Mouse (Mus musculus) midbrain, postnatal 0 days (tissue): ENCODE measurements at regions not wholly inside any gene's neighbourhood (a gene's known extent, or its start where the extent isn't known, plus 50 kb on each side); places are given as distances from the start of the nearest gene placed in this dataset.

Source experiments
- ATAC-seq: fragments of 200-750 bp; cut with Nextera tagmentation; 2 replicates; pipeline ENCODE4 v1.8.0; 2017; ENCODE audit warnings: moderate number of reproducible peaks, mild to moderate bottlenecking, moderate TSS enrichment, moderate library complexity; ENCODE audit not compliant: low FRiP score
- DNase-seq: peaks from one replicate; pipeline ENCODE4 v3.0.0-alpha.2; 2015; ENCODE audit warnings: low spot score
- H3K27ac ChIP-seq: fragments of 300-500 bp; sonication (generic); 2 replicates; pipeline ENCODE4 v1.5.1; 2014; ENCODE audit warnings: low read depth, mild to moderate bottlenecking, low read length, mixed read lengths
- H3K27me3 ChIP-seq: fragments of 300-500 bp; sonication (generic); 2 replicates; pipeline ENCODE4 v1.6.1; 2014; ENCODE audit warnings: low read length, control low read depth, mixed read lengths; ENCODE audit not compliant: insufficient read depth
- H3K36me3 ChIP-seq: fragments of 300-500 bp; sonication (generic); 2 replicates; pipeline ENCODE4 v1.6.1; 2014; ENCODE audit warnings: low read length, control low read depth, mixed read lengths; ENCODE audit not compliant: insufficient read depth
- H3K4me1 ChIP-seq: fragments of 300-500 bp; sonication (generic); 2 replicates; pipeline ENCODE4 v1.6.1; 2014; ENCODE audit warnings: mild to moderate bottlenecking, control low read depth, antibody characterized with exemption, low read length, mixed read lengths; ENCODE audit not compliant: insufficient read depth
- H3K4me2 ChIP-seq: fragments of 300-500 bp; sonication (generic); 2 replicates; pipeline ENCODE4 v1.6.1; 2014; ENCODE audit warnings: low read depth, mild to moderate bottlenecking, low read length, mixed read lengths; ENCODE audit not compliant: poor library complexity, severe bottlenecking
- H3K4me3 ChIP-seq: fragments of 300-500 bp; sonication (generic); 2 replicates; pipeline ENCODE4 v1.5.1; 2014; ENCODE audit warnings: low read depth, mild to moderate bottlenecking, low read length, moderate library complexity
- H3K9ac ChIP-seq: fragments of 300-500 bp; sonication (generic); replicated peaks from 2 replicates; pipeline ENCODE4 v1.6.1; 2014; ENCODE audit warnings: mild to moderate bottlenecking, low read length, moderate library complexity, mixed read lengths; ENCODE audit not compliant: poor library complexity, severe bottlenecking
- H3K9me3 ChIP-seq: fragments of 300-500 bp; sonication (generic); 2 replicates; pipeline ENCODE4 v1.6.1; 2016; ENCODE audit warnings: low read length, control low read depth
- CTCF ChIP-seq: IDR thresholded peaks from 2 replicates; pipeline ENCODE4 v1.5.1; 2016; ENCODE audit warnings: antibody characterized with exemption, mild to moderate bottlenecking
- WGBS: fragments of 180-500 bp; shearing (Covaris S2); extraction: QIAGEN DNeasy Blood & Tissue Kit; methylation state at CpG from one replicate; pipeline ENCODE4 v1.1.7; 2014; 5-methylcytosine and 5-hydroxymethylcytosine counted together

GRCm38 (mm10) chr3:42898934-42899333, 1156.5 kb downstream of the D3Ertd751e start:
- no peak for TF ChIP-seq CTCF
- no peak for DNase-seq
- H3K27me3 ChIP-seq = no peaks in the 10 kb centered on the region
- no peak for ATAC-seq
- H3K36me3 ChIP-seq = no peaks in the 10 kb centered on the region
- 93% methylated on average over 2 of the region's 2 CpGs for WGBS
- no peaks in the 10 kb centered on the region for H3K4me1 ChIP-seq
- H3K9me3 ChIP-seq = no peaks in the 10 kb centered on the region
- H3K27ac ChIP-seq = no peak overlapping the region
- no peak overlapping the region for H3K4me2 ChIP-seq
- H3K4me3 ChIP-seq = no peak overlapping the region
- H3K9ac ChIP-seq = no peak overlapping the region

- ATAC-seq (no peak), DNase-seq (no peak)
- no peaks in the 10 kb centered on the region for H3K9me3 ChIP-seq
- H3K36me3 ChIP-seq = no peaks in the 10 kb centered on the region
- TF ChIP-seq CTCF = no peak
- no peaks in the 10 kb centered on the region for H3K4me1 ChIP-seq
- H3K27ac ChIP-seq = no peak overlapping the region
- 91% methylated on average over 2 of the region's 2 CpGs for WGBS
- H3K9ac ChIP-seq = no peak overlapping the region
- H3K4me3 ChIP-seq = no peak overlapping the region
- H3K27me3 ChIP-seq = no peaks in the 10 kb centered on the region
- H3K4me2 ChIP-seq = no peak overlapping the region
These were observed 1158.6 kb downstream of the D3Ertd751e start for GRCm38 (mm10) chr3:42900984-42901383.

- no peak for TF ChIP-seq CTCF
- ATAC-seq = no peak
- no peak for DNase-seq
- Histone ChIP-seq H3K4me3 (no peak overlapping the region), H3K9me3 (no peaks in the 10 kb centered on the region), H3K9ac (no peak overlapping the region), H3K27ac (no peak overlapping the region), H3K4me1 (no peaks in the 10 kb centered on the region), H3K27me3 (no peaks in the 10 kb centered on the region), H3K4me2 (no peak overlapping the region), H3K36me3 (no peaks in the 10 kb centered on the region)
- 98% methylated on average over 3 of the region's 3 CpGs for WGBS
These were observed 1163.8 kb downstream of the D3Ertd751e start for GRCm38 (mm10) chr3:42906246-42906645.

- no peak overlapping the region for H3K4me3 ChIP-seq
These were observed 1166.0 kb downstream of the D3Ertd751e start for GRCm38 (mm10) chr3:42908404-42908803.

GRCm38 (mm10) chr3:42915146-42915545, 1172.7 kb downstream of the D3Ertd751e start:
- Histone ChIP-seq H3K27me3 (no peaks in the 10 kb centered on the region), H3K27ac (no peak overlapping the region), H3K4me2 (no peak overlapping the region), H3K4me1 (no peaks in the 10 kb centered on the region), H3K9ac (no peak overlapping the region), H3K9me3 (no peaks in the 10 kb centered on the region), H3K4me3 (no peak overlapping the region), H3K36me3 (no peaks in the 10 kb centered on the region)
- DNase-seq (no peak), ATAC-seq (no peak)
- TF ChIP-seq CTCF = no peak
- 82% methylated on average over 2 of the region's 2 CpGs for WGBS

More at GRCm38 (mm10) chr3:42908404-42908803, 1166.0 kb downstream of the D3Ertd751e start:
- no peak overlapping the region for H3K27ac ChIP-seq
- no peak overlapping the region for H3K9ac ChIP-seq
- ATAC-seq (0 out of 2 replicates have a peak, but pooled peaks have one; percentile 47), DNase-seq (peak; percentile 65)
- no peaks in the 10 kb centered on the region for H3K4me1 ChIP-seq
- H3K4me2 ChIP-seq = no peak overlapping the region
- H3K27me3 ChIP-seq = no peaks in the 10 kb centered on the region
- TF ChIP-seq CTCF = no peak
- no peaks in the 10 kb centered on the region for H3K9me3 ChIP-seq
- no peaks in the 10 kb centered on the region for H3K36me3 ChIP-seq

- Histone ChIP-seq H3K9me3 (no peaks in the 10 kb centered on the region), H3K9ac (no peak overlapping the region), H3K27me3 (no peaks in the 10 kb centered on the region), H3K36me3 (no peaks in the 10 kb centered on the region), H3K27ac (no peak overlapping the region), H3K4me3 (no peak overlapping the region), H3K4me1 (no peaks in the 10 kb centered on the region), H3K4me2 (no peak overlapping the region)
- 69% methylated on average over 1 of the region's 1 CpGs for WGBS
- ATAC-seq = no peak
- no peak for TF ChIP-seq CTCF
- no peak for DNase-seq
These were observed 1193.0 kb downstream of the D3Ertd751e start for GRCm38 (mm10) chr3:42935418-42935817.
